Mouse (Mus musculus): Measurements from ENCODE around the gene Bbx.
A peak's percentile ranks its signal among the peaks of the same experiment; 100 is the strongest.

Gene Bbx

DNA sequence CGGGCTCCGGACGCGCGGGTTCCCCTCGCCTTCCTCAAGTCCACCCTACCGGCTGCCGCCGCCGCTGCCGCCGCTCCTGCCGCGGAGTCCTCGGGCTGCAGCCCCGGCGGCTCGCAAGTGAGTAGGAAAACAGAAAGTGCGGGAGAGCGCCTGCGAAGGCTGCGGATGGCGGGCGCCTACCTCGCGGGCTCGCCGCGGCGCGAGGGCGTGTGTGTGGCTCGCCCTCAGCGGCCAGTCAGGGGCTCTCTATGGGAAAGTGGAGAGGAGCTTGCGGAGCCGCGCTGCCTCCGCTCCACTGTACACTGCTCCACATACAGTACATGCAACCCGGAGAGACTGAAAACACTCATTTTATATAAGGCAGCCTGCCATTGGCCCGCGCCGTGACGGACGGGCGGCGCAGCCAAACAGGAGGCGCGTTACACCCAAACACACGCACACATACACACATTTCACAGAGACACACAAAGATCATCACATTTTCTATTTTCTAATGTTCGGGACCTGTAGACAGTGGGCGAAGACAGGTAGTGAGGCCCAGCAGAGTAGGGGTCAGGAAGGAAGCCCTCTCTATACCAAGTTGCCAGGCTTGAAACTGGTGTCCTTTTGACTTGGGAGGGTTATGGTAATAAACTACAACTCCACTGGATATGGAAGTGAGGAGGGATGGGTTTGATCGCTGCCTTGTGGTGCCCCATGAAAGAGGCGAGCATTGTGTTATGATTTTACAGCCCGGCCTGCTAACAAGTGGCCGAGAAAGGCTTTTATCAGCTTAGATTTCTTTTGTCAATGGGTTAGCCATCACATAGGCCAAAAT lies at the start of gene Bbx:
Gene Bbx, minus strand, starts transcription at position 329 of the 817 bp plus-strand sequence.
- peak; percentile 86 for DNase-seq (ENCODE audit: low read depth)

GRCm38 (mm10) chr16:50481892-50482291 lies 49.7 kb upstream of the Bbx start:
- no peak for DNase-seq (ENCODE audit: low read depth)

DNA sequence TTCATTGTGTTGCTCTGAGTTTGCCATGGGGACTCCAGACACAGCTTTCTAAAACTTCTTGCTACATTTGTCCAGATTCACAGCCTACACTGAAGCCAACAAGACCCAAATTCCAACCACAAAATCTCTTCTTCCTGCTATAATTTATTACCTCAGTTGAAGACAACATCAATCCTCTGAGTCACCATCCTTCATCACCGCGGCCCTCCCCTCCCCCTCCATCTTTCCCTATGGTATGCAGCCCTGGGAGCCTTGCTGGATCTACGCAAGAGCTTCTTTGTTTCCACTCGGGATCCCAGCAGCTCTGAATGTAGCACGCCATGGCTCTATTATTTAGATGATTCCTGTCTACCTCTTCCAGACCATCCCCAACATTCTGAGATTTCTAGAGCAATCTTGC lies 49.2 kb upstream of the Bbx start:
- DNase-seq (ENCODE audit: low read depth), result no peak

DNA sequence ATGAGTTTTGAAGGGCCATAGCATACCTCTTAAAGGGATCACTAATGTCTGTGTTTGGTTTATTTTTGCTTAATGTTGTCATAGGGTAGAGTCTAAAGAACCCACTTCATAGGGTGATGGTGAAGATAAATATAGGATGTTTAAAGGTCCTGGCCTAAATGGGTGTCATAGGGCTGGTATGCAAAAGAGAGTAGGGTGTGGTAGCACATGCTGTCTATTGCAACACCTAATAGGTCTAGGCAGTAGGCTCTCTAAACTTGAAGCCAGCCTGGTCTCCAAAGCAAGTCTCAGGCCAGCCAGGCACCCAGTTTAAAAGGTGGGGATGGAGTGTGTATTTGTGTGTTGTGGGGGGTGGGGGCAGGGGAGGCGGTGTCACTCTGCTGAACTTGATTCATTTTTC lies 46.5 kb upstream of the Bbx start:
- DNase-seq (ENCODE audit: low read depth), result no peak

- no peak for DNase-seq (ENCODE audit: low read depth)
These were observed 45.4 kb upstream of the Bbx start for GRCm38 (mm10) chr16:50477628-50478027.

DNA sequence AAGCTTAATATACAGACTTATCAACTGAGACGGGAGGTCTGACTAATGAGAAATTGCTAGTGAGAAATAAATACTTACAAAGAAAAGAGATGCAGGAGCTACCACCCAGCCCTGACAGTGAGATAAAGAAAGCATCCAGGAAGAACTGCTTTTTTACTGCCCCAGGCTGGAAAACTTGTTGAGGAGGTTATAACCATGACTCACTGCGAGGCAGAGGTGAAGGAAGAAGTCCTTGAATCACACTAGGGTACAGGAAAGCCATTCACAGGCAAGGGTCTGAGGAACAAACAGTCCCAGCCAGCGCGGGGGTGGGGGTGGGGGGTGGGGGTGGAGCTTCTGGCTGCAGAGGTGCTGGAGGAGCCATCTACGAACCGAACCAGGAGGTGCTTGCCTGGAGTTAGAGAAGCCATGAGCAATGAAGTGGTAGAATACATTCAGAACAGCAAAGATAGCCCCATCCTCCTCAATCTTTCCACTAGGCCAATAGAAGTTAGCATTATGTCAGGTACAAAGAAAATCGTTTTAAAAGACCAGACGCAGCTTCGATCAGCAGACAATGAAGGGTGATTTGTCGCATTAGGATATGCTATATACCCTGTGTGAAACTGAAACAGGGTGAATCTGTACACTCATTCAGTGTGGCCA lies 30.2 kb upstream of the Bbx start:
- no peak for DNase-seq (ENCODE audit: low read depth)

DNA sequence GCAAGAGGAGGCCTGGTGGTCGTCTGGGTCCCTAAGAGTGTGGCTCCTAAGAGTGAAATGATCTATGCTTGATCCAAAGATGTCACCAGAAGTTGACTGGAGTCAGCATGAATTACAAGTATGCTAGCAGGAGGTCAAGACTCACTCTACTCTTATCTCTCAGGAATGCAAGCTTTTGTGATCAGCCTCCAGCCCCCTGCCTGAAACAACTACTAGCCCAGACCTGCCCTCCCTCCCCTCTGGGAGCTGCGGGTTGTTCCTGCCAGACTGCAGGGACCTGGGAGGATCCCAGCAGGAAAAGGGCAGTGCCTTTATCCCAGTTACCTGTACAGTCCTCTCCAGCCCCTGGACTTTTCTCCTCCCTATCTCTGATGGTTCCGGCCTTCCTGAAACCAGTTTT lies 27.0 kb upstream of the Bbx start:
- no peak for DNase-seq (ENCODE audit: low read depth)

DNA sequence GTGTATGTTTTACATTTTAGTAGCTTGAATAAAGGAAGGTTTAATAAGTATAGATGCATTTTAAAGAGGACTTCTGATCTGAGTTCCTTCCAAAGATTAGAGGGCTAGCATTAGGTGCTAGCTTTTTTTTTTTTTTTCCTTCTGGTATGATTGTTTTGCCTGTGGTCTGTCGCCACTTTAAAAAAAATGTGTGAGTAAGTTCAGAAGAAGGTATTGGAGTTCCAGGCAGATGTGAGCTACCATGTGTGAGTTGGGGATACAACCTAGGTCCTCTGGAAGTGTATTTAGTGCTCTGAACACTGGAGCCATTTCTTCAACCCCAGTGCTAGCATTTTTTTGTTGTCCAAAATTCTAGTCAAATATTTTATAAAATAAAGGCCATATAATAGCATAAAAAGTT lies 23.9 kb upstream of the Bbx start:
- no peak for DNase-seq (ENCODE audit: low read depth)

DNA sequence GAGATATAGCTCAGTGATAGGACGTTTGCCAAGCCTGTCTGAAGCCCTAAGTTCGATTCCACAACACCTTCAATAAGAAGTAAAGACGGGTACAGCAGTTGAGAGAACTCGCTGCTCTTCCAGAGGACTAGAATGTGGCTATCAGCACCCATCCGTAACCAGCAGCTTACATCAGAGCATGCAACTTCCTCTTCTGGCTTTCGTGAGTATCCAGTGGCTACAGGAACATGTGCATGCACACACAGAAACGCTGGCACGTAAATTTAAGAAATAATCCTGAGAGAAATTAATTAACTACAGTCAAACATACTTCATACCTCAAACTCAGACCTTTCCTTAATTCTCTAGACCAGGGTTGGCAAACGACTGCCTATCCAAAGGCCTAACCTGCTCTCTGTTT lies 16.9 kb upstream of the Bbx start:
- no peak for DNase-seq (ENCODE audit: low read depth)

DNA sequence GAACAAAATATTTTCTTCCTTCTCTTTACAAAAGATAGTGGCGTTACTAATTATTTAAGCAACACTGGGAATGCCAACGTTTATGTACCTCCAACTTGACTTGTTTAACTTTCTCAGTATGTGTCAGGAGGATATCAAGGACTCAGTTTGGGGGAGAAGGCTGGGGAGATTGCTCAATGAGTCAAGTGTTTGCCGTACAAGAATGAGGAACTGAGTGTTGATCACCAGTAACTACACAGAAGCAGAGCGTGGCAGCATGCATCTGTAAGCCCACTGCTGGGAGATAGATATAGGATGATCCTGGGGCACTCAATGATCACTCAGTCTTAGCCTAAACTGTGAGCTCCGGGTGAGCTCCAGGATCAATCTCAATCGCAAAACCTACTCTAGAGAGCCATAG lies 12.8 kb upstream of the Bbx start:
- DNase-seq (ENCODE audit: low read depth), result no peak

- no peak for DNase-seq (ENCODE audit: low read depth)
These were observed 6.6 kb upstream of the Bbx start for GRCm38 (mm10) chr16:50438816-50439215.

- DNase-seq (ENCODE audit: low read depth), result no peak
These were observed 5.6 kb upstream of the Bbx start for GRCm38 (mm10) chr16:50437788-50438187.

- no peak for DNase-seq (ENCODE audit: low read depth)
These were observed 5.1 kb upstream of the Bbx start for GRCm38 (mm10) chr16:50437331-50437730.

DNA sequence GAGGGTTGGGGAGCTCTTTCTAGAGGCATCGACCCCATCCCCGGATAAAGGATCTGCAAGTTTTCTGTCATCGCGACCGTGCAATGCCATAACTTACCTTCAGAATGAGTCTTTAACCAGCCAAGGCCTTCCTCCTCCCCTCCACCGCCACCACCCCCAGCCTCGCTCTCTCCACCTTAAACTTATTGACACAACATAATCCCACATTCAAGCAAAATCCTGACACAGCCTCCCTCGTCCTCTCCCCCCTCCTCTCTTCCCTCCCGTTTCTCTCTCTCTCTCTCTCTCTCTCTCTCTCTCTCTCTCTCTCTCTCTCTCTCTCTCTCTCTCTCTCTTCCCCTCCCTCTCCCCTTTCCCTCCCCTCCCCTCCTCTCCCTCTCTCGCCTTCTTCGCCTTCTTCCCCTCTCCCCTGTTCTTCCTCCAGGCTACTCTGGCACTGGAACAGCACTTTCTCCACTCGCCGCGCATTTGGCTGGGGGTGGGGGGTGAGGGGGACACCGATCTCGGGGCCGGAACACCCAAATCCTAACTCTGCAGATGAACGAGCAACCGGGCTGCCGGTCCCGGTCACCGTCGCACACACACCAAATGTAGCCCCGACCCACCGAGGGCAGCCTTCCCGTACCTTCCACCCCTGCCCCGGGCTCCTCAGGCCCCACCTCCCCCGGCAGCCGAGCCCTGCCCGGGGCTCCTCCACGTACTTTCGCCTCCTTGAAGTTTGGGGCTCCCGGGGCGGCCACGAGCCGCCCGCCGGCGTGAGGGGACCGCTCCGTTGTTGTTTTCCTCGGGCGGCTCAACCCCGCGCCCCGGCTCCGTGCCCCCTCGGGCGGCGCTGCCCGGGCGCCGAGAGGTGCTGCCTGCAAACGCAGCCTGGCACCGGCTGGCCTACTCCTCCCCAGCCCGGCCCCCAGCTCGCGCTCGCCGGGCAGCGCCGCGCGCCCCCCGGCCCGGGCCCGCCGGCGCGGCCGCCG lies 894 bp downstream of the Bbx start:
- peak; percentile 31 for DNase-seq (ENCODE audit: low read depth)

DNA sequence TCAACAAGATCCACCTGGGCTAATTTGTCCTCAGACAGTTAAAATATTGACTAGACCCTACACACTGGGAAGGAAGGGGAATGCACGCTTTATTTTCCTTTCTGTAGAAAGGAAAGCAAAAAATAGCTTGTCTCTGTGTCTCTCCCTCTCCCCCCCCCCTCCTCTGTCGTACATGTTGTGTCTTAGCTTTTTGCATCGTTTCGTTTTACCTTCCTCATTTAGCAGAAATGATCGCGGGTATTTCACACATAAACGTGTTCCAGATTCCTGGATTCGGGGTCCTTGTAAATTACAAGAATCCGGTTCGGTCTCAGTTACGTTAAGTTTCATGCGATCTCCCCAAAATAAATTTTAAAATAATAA lies 1.7 kb downstream of the Bbx start:
- DNase-seq (ENCODE audit: low read depth), result peak; percentile 35

- DNase-seq (ENCODE audit: low read depth), result peak; percentile 8
These were observed 2.3 kb downstream of the Bbx start for GRCm38 (mm10) chr16:50429692-50430514.

GRCm38 (mm10) chr16:50428871-50429691 lies 3.1 kb downstream of the Bbx start:
- no peak for DNase-seq (ENCODE audit: low read depth)

DNA sequence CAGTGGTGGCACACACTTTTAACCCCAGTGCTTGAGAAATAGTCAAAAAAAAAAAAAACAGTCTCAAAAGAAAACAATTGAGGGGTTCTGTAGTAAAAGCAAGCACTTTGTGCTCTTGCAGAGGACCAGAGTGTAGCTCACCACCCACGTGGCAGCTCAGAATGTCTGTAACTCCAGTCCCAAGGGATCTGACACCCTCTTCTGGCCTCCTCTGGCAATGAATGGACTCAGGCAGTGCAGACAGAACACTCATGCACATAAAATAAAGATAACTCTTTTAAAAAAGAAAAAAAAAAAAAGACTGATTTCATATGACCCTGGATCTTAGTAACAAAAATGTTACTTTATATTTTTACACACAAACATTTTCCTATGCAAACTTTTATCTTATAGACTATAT lies 12.1 kb downstream of the Bbx start:
- no peak for DNase-seq (ENCODE audit: low read depth)

DNA sequence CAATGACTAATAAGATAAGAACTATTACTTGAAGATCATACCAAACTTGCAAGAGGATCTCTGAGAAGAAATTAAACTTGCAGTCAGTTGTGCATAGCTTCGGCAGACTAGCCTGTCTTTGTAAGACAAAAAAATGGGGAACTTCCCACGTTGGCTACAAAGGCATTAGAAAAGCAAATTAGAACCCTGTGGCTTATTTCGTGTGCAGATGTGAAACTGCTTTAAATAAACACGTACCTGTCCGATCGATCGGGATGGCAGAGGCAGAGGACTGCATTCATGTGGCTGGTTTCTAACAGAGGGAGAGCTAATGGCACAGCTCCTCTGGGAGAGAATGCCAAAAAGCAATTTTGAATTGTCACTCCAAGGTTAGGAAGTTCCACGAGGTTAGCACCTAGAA lies 16.8 kb downstream of the Bbx start:
- no peak for DNase-seq (ENCODE audit: low read depth)

- DNase-seq (ENCODE audit: low read depth), result peak; percentile 42
These were observed 29.3 kb downstream of the Bbx start for GRCm38 (mm10) chr16:50402851-50403250.

DNA sequence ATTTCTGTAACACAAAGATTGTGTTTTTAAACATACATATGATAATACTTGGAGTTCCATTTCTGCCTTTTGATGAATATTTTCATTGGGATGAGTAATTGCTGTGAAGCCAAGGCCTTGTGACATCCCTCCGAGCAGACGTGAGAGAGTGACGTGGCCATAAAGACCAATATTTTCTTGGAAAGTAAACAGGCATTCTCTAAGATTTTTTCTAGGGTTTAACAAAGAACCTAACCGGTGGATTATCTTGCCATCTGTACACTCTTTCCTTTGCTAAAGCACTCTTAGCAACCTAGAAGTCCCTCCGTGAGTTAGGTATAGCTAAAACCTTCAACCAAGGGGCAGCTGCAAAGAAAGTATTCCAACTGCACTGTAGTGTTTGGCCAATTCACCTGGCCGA lies 32.4 kb downstream of the Bbx start:
- no peak for DNase-seq (ENCODE audit: low read depth)

Data from c-Kit-positive CD71-positive TER-119-negative erythroid progenitor cells, embryonic 14.5 days (primary cell).